Mouse (Mus musculus): ENCODE measurements around the gene Ssh2.
A peak's percentile ranks its signal among the peaks of the same experiment; 100 is the strongest.

Gene Ssh2

GRCm38 (mm10) chr11:77411284-77411683, 195.2 kb downstream of the Ssh2 start:
- DNase-seq (ENCODE audit: low read depth), result no peak

GRCm38 (mm10) chr11:77414141-77414839, 198.2 kb downstream of the Ssh2 start:
- DNase-seq (ENCODE audit: low read depth), result no peak

GRCm38 (mm10) chr11:77416212-77417000, 200.3 kb downstream of the Ssh2 start:
- no peak for DNase-seq (ENCODE audit: low read depth)

- DNase-seq (ENCODE audit: low read depth), result no peak
Observed at GRCm38 (mm10) chr11:77418021-77418420, 201.9 kb downstream of the Ssh2 start.

- DNase-seq (ENCODE audit: low read depth), result no peak
Observed at GRCm38 (mm10) chr11:77423175-77423859, 207.2 kb downstream of the Ssh2 start.

GRCm38 (mm10) chr11:77428446-77428845, 212.4 kb downstream of the Ssh2 start:
- DNase-seq (ENCODE audit: low read depth), result no peak

GRCm38 (mm10) chr11:77437026-77437425, 220.9 kb downstream of the Ssh2 start:
- no peak for DNase-seq (ENCODE audit: low read depth)

- no peak for DNase-seq (ENCODE audit: low read depth)
Observed at GRCm38 (mm10) chr11:77440081-77440480, 224.0 kb downstream of the Ssh2 start.

- no peak for DNase-seq (ENCODE audit: low read depth)
Observed at GRCm38 (mm10) chr11:77441020-77441419, 224.9 kb downstream of the Ssh2 start.

- no peak for DNase-seq (ENCODE audit: low read depth)
Observed at GRCm38 (mm10) chr11:77442186-77443170, 226.4 kb downstream of the Ssh2 start.

- no peak for DNase-seq (ENCODE audit: low read depth)
Observed at GRCm38 (mm10) chr11:77444939-77445338, 228.9 kb downstream of the Ssh2 start.

- DNase-seq (ENCODE audit: low read depth), result peak; percentile 64
Observed at GRCm38 (mm10) chr11:77446628-77447041, 230.5 kb downstream of the Ssh2 start.

GRCm38 (mm10) chr11:77449224-77449623, 233.1 kb downstream of the Ssh2 start:
- DNase-seq (ENCODE audit: low read depth), result no peak

- no peak for DNase-seq (ENCODE audit: low read depth)
Observed at GRCm38 (mm10) chr11:77451670-77452069, 235.6 kb downstream of the Ssh2 start.

GRCm38 (mm10) chr11:77453388-77453787, 237.3 kb downstream of the Ssh2 start:
- DNase-seq (ENCODE audit: low read depth), result no peak

- DNase-seq (ENCODE audit: low read depth), result no peak
Observed at GRCm38 (mm10) chr11:77455770-77456510, 239.9 kb downstream of the Ssh2 start.

- no peak for DNase-seq (ENCODE audit: low read depth)
Observed at GRCm38 (mm10) chr11:77456866-77457265, 240.8 kb downstream of the Ssh2 start.

GRCm38 (mm10) chr11:77461856-77462255, 245.8 kb downstream of the Ssh2 start:
- DNase-seq (ENCODE audit: low read depth), result no peak

GRCm38 (mm10) chr11:77462283-77463100, 246.4 kb downstream of the Ssh2 start, which contains the start of gene Coro6:
Gene Coro6, plus strand, starts transcription at chr11:77462411.
- DNase-seq (ENCODE audit: low read depth), result no peak

- no peak for DNase-seq (ENCODE audit: low read depth)
Observed at GRCm38 (mm10) chr11:77463101-77463445, 247.0 kb downstream of the Ssh2 start.
